Mouse (Mus musculus): ENCODE results near the gene Fbf1.

GRCm38 (mm10) chr11:116095573-116095972 is 72.4 kb downstream of the Fbf1 start:
- TF ChIP-seq CTCF (IDR thresholded peaks at IDR 0.05) (no peak), POLR2A (IDR thresholded peaks at IDR 0.05; ENCODE audit: insufficient read depth, low read depth, low read length) (no peak)

Data from heart, adult 2 months (tissue).